Mouse (Mus musculus): ENCODE results near the gene Plekho2. TPM values are rescaled to one million over a fixed set of nuclear protein-coding genes. Genes with fewer than 3 reads are reported as not detected.

Plekho2 gene
- polyA plus RNA-seq, 1 experiment from 2014 or later, result 11.2 TPM

GRCm38 (mm10) chr9:65549643-65550042, 30.2 kb downstream of the Plekho2 start:
- ATAC-seq (replicated peaks; ENCODE audit: insufficient number of reproducible peaks, low FRiP score, low TSS enrichment, low read depth) (no peak), DNase-seq (ENCODE audit: low spot score) (no peak)
- 90% methylated on average over 5 of the region's 5 CpGs for WGBS
- Histone ChIP-seq H3K9me3 (replicated peaks; ENCODE audit: control insufficient read depth, low read length) (no peaks in the 10 kb centered on the region), H3K27ac (replicated peaks; ENCODE audit: low read depth, low read length) (no peak overlapping the region), H3K4me3 (ENCODE audit: low read depth, low read length) (no peak overlapping the region), H3K4me1 (ENCODE audit: control insufficient read depth, insufficient read depth, low read length) (peaks cover 6% of the 10 kb centered on the region; the same call in 1 of the 2 replicates), H3K27me3 (ENCODE audit: control insufficient read depth, insufficient read depth, low read length) (no peaks in the 10 kb centered on the region), H3K4me2 (ENCODE audit: low read depth, low read length) (no peak overlapping the region), H3K36me3 (replicated peaks; ENCODE audit: control insufficient read depth, insufficient read depth, low read depth, low read length) (no peaks in the 10 kb centered on the region), H3K9ac (replicated peaks; ENCODE audit: low read length) (no peak overlapping the region)

- Histone ChIP-seq H3K4me1 (ENCODE audit: control insufficient read depth, insufficient read depth, low read length) (peaks cover 5% of the 10 kb centered on the region; the same call in 1 of the 2 replicates), H3K27me3 (ENCODE audit: control insufficient read depth, insufficient read depth, low read length) (no peaks in the 10 kb centered on the region), H3K9ac (replicated peaks; ENCODE audit: low read length) (no peak overlapping the region), H3K4me3 (ENCODE audit: low read depth, low read length) (no peak overlapping the region), H3K27ac (replicated peaks; ENCODE audit: low read depth, low read length) (no peak overlapping the region), H3K4me2 (ENCODE audit: low read depth, low read length) (no peak overlapping the region), H3K36me3 (replicated peaks; ENCODE audit: control insufficient read depth, insufficient read depth, low read depth, low read length) (no peaks in the 10 kb centered on the region), H3K9me3 (replicated peaks; ENCODE audit: control insufficient read depth, low read length) (no peaks in the 10 kb centered on the region)
- WGBS, result 73% methylated on average over 3 of the region's 3 CpGs
- DNase-seq (ENCODE audit: low spot score) (no peak), ATAC-seq (replicated peaks; ENCODE audit: insufficient number of reproducible peaks, low FRiP score, low TSS enrichment, low read depth) (no peak)
These were observed 30.7 kb downstream of the Plekho2 start for GRCm38 (mm10) chr9:65549139-65549538.

GRCm38 (mm10) chr9:65548311-65548710, 31.5 kb downstream of the Plekho2 start:
- Histone ChIP-seq H3K27ac (replicated peaks; ENCODE audit: low read depth, low read length) (no peak overlapping the region), H3K9ac (replicated peaks; ENCODE audit: low read length) (no peak overlapping the region), H3K36me3 (replicated peaks; ENCODE audit: control insufficient read depth, insufficient read depth, low read depth, low read length) (no peaks in the 10 kb centered on the region), H3K4me2 (ENCODE audit: low read depth, low read length) (no peak overlapping the region), H3K27me3 (ENCODE audit: control insufficient read depth, insufficient read depth, low read length) (no peaks in the 10 kb centered on the region), H3K4me1 (ENCODE audit: control insufficient read depth, insufficient read depth, low read length) (peaks cover 5% of the 10 kb centered on the region; the same call in 1 of the 2 replicates), H3K4me3 (ENCODE audit: low read depth, low read length) (no peak overlapping the region), H3K9me3 (replicated peaks; ENCODE audit: control insufficient read depth, low read length) (no peaks in the 10 kb centered on the region)
- ATAC-seq (replicated peaks; ENCODE audit: insufficient number of reproducible peaks, low FRiP score, low TSS enrichment, low read depth) (no peak), DNase-seq (ENCODE audit: low spot score) (no peak)
- 71% methylated on average over 8 of the region's 8 CpGs for WGBS

- Histone ChIP-seq H3K27me3 (ENCODE audit: control insufficient read depth, insufficient read depth, low read length) (no peaks in the 10 kb centered on the region), H3K4me2 (ENCODE audit: low read depth, low read length) (no peak overlapping the region), H3K36me3 (replicated peaks; ENCODE audit: control insufficient read depth, insufficient read depth, low read depth, low read length) (no peaks in the 10 kb centered on the region), H3K4me3 (ENCODE audit: low read depth, low read length) (no peak overlapping the region), H3K9ac (replicated peaks; ENCODE audit: low read length) (no peak overlapping the region), H3K4me1 (ENCODE audit: control insufficient read depth, insufficient read depth, low read length) (peaks cover 5% of the 10 kb centered on the region; the same call in 1 of the 2 replicates), H3K27ac (replicated peaks; ENCODE audit: low read depth, low read length) (no peak overlapping the region), H3K9me3 (replicated peaks; ENCODE audit: control insufficient read depth, low read length) (no peaks in the 10 kb centered on the region)
- no peak for DNase-seq (ENCODE audit: low spot score)
- no peak for ATAC-seq (replicated peaks; ENCODE audit: insufficient number of reproducible peaks, low FRiP score, low TSS enrichment, low read depth)
- WGBS, result 61% methylated on average over 4 of the region's 4 CpGs
These were observed 32.0 kb downstream of the Plekho2 start for GRCm38 (mm10) chr9:65547844-65548243.

GRCm38 (mm10) chr9:65547111-65547510, 32.7 kb downstream of the Plekho2 start:
- WGBS, result 85% methylated on average over 5 of the region's 5 CpGs
- Histone ChIP-seq H3K4me2 (ENCODE audit: low read depth, low read length) (no peak overlapping the region), H3K27ac (replicated peaks; ENCODE audit: low read depth, low read length) (no peak overlapping the region), H3K27me3 (ENCODE audit: control insufficient read depth, insufficient read depth, low read length) (no peaks in the 10 kb centered on the region), H3K9ac (replicated peaks; ENCODE audit: low read length) (no peak overlapping the region), H3K4me3 (ENCODE audit: low read depth, low read length) (no peak overlapping the region), H3K36me3 (replicated peaks; ENCODE audit: control insufficient read depth, insufficient read depth, low read depth, low read length) (no peaks in the 10 kb centered on the region), H3K4me1 (ENCODE audit: control insufficient read depth, insufficient read depth, low read length) (peaks cover 5% of the 10 kb centered on the region; the same call in 1 of the 2 replicates), H3K9me3 (replicated peaks; ENCODE audit: control insufficient read depth, low read length) (no peaks in the 10 kb centered on the region)
- ATAC-seq (replicated peaks; ENCODE audit: insufficient number of reproducible peaks, low FRiP score, low TSS enrichment, low read depth) (no peak), DNase-seq (ENCODE audit: low spot score) (no peak)

GRCm38 (mm10) chr9:65546413-65546695, 33.5 kb downstream of the Plekho2 start:
- Histone ChIP-seq H3K4me2 (ENCODE audit: low read depth, low read length) (no peak overlapping the region), H3K4me3 (ENCODE audit: low read depth, low read length) (no peak overlapping the region), H3K36me3 (replicated peaks; ENCODE audit: control insufficient read depth, insufficient read depth, low read depth, low read length) (no peaks in the 10 kb centered on the region), H3K9ac (replicated peaks; ENCODE audit: low read length) (no peak overlapping the region), H3K27ac (replicated peaks; ENCODE audit: low read depth, low read length) (no peak overlapping the region), H3K9me3 (replicated peaks; ENCODE audit: control insufficient read depth, low read length) (no peaks in the 10 kb centered on the region), H3K27me3 (ENCODE audit: control insufficient read depth, insufficient read depth, low read length) (no peaks in the 10 kb centered on the region), H3K4me1 (ENCODE audit: control insufficient read depth, insufficient read depth, low read length) (peaks cover 5% of the 10 kb centered on the region; the same call in 1 of the 2 replicates)
- ATAC-seq (replicated peaks; ENCODE audit: insufficient number of reproducible peaks, low FRiP score, low TSS enrichment, low read depth), result no peak
- WGBS, result 67% methylated on average over 4 of the region's 4 CpGs
- no peak for DNase-seq (ENCODE audit: low spot score)

GRCm38 (mm10) chr9:65545635-65546412, 34.0 kb downstream of the Plekho2 start:
- Histone ChIP-seq H3K4me1 (ENCODE audit: control insufficient read depth, insufficient read depth, low read length) (peaks cover 3% of the 10 kb centered on the region; the same call in 1 of the 2 replicates), H3K27ac (replicated peaks; ENCODE audit: low read depth, low read length) (no peak overlapping the region), H3K4me2 (ENCODE audit: low read depth, low read length) (no peak overlapping the region), H3K4me3 (ENCODE audit: low read depth, low read length) (no peak overlapping the region), H3K9me3 (replicated peaks; ENCODE audit: control insufficient read depth, low read length) (no peaks in the 10 kb centered on the region), H3K9ac (replicated peaks; ENCODE audit: low read length) (no peak overlapping the region), H3K27me3 (ENCODE audit: control insufficient read depth, insufficient read depth, low read length) (no peaks in the 10 kb centered on the region), H3K36me3 (replicated peaks; ENCODE audit: control insufficient read depth, insufficient read depth, low read depth, low read length) (no peaks in the 10 kb centered on the region)
- WGBS, result 74% methylated on average over 10 of the region's 10 CpGs
- DNase-seq (ENCODE audit: low spot score), result no peak
- ATAC-seq (replicated peaks; ENCODE audit: insufficient number of reproducible peaks, low FRiP score, low TSS enrichment, low read depth), result no peak

GRCm38 (mm10) chr9:65542111-65542524, 37.7 kb downstream of the Plekho2 start:
- Histone ChIP-seq H3K27ac (replicated peaks; ENCODE audit: low read depth, low read length) (no peak overlapping the region), H3K9ac (replicated peaks; ENCODE audit: low read length) (no peak overlapping the region), H3K4me3 (ENCODE audit: low read depth, low read length) (no peak overlapping the region), H3K27me3 (ENCODE audit: control insufficient read depth, insufficient read depth, low read length) (no peaks in the 10 kb centered on the region), H3K36me3 (replicated peaks; ENCODE audit: control insufficient read depth, insufficient read depth, low read depth, low read length) (no peaks in the 10 kb centered on the region), H3K4me1 (ENCODE audit: control insufficient read depth, insufficient read depth, low read length) (no peaks in the 10 kb centered on the region), H3K9me3 (replicated peaks; ENCODE audit: control insufficient read depth, low read length) (no peaks in the 10 kb centered on the region), H3K4me2 (ENCODE audit: low read depth, low read length) (no peak overlapping the region)
- ATAC-seq (replicated peaks; ENCODE audit: insufficient number of reproducible peaks, low FRiP score, low TSS enrichment, low read depth) (no peak), DNase-seq (ENCODE audit: low spot score) (no peak)
- 82% methylated on average over 7 of the region's 7 CpGs for WGBS
